Mouse (Mus musculus): ENCODE results near the gene Mpp3.

Gene Mpp3

DNA sequence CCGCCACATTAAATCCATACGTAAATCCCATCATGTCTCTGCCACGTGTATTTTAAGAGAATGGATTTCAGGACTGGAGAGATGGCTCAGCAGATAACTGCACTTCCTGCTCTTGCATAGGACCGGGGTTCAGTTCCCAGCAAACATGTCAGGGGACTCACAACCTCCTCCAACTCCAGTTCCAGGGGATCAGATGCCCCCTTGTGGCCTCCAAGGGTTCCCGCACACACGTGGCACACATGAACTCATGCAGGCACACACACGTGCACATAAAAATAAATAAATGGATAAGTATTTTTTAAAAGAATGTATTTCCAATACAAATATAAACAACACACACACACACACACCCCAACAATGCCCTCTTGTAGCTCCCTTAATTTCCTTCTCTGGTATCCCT, 51.3 kb downstream of the Mpp3 start:
- DNase-seq (ENCODE audit: low read depth, low spot score), result no peak

DNA sequence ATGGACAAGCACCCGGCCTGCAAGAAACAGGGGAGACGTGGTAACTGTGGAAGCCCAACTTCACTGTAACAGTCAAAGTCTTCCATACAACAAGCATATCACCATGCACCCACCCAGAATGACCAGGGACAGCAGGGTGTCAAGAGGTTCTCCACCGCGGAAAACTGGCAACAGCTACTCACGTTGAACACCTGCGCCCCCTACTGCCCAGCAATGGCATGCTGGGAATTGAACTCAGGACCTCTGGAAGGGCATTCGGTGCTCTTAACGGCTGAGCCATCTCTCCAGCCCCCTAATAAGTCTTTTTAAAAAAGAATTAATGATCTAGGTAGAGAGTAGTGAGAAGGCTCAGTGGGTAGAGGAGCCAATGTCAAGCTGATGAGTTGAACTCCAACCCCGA, 53.3 kb downstream of the Mpp3 start:
- DNase-seq (ENCODE audit: low read depth, low spot score), result no peak

DNA sequence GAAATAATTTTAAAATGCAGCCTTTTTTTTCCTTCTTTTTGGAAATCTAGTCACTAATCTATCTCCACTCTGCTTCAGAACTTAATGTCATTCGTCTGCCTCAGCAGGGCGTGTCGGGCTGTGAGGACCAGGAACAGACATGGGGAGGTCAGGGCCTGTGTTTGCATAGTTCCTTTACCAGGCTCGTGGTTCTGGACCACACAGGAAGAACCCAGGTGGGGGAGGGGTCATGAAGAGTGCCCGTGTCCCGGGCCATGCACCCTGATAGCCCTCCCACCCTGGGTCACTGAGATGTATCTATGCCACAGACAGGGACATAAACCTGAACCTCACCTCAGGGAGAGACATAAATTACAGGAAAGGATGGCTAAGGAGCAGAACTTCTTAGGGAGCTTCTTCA, 54.1 kb downstream of the Mpp3 start:
- no peak for DNase-seq (ENCODE audit: low read depth, low spot score)

DNA sequence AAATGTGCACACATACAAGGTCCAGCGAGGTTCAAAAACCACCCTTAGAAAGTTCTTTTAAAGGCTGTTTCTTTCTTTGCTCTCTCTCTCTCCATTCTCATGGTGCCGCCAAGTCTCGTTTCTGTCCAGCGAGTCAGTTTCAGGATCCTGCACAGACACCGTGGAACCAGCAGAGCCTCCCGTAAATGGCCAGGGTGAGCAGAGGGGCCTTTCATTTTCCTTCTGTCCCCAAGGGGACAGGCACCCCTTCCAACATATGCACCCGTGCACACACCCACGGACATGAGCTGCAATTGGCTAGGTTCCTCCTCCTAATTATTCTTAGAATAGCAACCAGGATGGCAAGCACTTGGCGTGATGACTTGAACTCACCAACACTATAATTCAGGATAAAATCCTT, 54.8 kb downstream of the Mpp3 start:
- DNase-seq (ENCODE audit: low read depth, low spot score), result no peak

DNA sequence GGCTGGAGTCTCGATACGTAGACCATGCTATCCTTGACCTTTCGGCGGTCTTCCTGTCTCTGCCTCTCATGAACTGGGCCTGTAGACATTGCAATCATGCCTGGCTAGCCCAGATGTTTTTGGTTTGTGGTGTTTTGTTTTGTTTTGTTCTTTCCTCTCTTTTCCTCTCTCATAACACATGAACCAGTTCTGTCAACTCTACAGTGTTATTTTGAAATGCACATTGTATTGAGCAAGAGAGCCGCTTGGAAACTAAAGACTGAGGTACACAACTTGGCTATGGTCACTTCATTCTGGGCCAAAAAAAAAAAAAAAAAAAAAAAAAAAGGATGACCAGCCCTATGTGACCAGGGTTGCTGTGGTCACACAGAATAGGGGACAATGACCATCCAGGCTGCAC, 55.6 kb downstream of the Mpp3 start:
- no peak for DNase-seq (ENCODE audit: low read depth, low spot score)

DNA sequence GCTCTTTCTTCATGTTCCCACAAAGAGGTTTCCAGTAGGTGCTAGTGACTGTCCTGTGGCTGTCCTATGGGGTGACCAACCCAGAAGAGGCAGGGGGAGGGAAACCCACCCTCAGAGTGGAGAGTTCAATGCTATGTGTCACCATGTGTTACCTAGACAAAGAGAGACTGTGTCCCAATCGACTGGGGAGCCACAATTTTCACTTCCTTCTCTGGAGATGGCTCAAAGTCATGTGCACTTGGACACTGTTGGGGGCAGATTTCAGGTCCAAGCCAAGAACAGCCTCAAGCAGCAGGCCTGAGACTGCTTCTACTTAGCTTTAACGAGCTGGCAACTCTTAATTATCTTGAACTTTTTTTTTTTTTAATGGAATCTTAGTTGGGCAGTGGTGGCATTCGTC, 56.2 kb downstream of the Mpp3 start:
- no peak for DNase-seq (ENCODE audit: low read depth, low spot score)

DNA sequence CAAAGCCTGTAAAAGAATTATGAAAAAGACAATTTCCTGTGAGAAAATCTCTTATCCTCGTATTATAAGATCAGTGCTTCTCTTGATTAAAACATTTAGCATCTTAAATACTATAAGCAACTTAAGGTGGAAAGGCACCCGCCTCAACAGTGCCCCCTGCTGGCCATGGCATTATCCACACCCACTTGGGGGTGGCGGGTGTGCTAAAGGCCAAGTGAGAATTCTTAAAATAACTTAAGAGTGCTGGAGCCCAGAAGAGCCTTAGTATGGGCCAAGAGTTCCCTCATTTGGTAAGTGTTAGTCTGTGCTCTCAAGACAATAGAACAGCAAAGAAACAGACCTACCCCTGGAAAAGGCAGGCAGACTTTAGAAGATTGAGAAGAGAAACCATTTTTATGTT, 56.9 kb downstream of the Mpp3 start:
- DNase-seq (ENCODE audit: low read depth, low spot score), result no peak

DNA sequence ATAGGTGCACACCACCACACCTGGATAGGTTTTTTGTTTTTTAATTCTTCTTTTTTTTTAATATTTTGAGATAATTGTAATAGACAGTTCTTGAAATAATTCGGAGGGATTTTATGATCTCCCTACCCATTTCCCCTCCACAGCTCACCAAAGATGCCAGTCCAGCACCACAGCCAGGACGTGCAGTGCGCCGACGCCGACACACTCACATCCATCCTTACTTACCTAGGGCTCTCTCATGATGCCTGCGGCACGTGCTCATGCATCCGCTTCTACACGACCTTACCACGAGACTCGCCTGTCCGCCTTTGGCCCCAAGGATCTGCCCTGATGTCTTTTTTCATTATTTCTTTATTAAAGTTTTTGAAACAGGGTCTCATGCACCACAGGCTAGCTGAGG, 58.4 kb downstream of the Mpp3 start:
- no peak for DNase-seq (ENCODE audit: low read depth, low spot score)

DNA sequence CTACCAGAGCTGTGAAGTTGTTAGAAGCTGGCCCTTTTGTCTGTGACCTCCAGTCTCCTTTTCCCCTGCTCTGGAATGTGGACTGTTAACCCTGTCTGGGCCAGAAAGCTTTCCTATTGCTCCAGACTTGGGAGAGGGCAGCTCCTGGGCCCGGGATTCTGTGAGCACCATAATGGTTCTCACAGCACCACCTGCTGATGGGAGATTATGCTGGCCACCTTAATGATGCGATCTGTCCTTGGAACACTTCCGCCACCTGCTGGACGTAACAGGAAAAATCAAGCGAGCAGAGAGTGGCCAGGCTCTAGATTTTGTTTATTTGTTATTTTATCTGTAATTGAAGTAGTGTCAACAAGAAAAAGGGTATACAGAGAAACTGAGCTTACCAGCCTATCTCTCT, 59.5 kb downstream of the Mpp3 start:
- DNase-seq (ENCODE audit: low read depth, low spot score), result peak; percentile 93

DNA sequence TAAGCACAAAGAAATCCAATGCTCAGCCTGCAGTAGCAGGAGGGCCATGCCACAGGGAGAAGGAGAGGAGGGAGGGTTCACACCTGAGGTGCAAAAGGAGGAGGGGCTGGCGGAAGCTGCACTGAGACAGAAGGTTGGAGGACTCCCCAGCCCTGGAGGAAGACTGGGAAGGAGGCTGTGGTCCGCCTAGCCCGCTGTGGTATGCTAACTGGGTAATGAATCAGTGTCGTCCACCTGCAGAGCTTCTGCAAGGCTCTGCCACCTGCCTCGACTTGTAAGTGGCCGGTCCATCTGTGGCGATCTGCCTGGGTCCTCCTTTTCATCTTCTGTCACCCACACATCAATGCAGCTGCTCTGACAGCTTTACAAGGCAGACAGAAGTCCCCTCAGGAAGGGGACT, 60.0 kb downstream of the Mpp3 start:
- no peak for DNase-seq (ENCODE audit: low read depth, low spot score)

DNA sequence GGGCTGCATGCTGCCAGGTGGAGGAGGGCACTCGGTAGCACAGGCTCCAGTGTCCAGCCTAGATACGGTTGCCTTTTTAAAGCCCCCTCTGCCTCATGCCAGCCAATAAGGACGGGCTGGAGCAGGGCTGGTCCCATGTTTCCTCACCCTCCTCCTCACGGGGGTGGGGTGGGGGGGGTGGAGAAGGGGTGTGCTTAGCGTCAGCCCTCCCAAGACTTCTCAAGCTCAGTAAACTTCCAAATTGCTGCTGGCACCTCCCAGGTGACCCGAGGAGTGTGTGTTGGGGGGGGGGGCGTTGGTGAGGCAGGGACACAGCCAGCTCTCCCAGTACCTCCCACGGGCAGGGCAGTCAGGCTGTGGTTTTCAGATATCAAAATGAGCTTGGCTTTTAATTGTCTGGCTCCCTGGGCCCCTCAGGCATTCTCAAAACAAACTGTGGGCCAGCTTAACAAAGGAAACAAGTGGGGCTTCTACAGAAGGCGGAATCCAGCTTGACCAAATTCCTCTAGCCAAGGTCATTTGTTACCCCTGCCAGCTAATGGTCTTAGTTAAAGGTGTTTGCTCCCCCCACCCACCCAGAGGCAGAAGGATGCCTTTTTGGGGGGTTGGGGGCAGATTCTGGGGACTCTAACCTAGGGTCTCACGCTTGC, 61.2 kb downstream of the Mpp3 start, which contains the start of gene Sost:
TSS of gene Sost (minus strand) at position 51 of the 650 bp plus-strand sequence.
- DNase-seq (ENCODE audit: low read depth, low spot score), result no peak

DNA sequence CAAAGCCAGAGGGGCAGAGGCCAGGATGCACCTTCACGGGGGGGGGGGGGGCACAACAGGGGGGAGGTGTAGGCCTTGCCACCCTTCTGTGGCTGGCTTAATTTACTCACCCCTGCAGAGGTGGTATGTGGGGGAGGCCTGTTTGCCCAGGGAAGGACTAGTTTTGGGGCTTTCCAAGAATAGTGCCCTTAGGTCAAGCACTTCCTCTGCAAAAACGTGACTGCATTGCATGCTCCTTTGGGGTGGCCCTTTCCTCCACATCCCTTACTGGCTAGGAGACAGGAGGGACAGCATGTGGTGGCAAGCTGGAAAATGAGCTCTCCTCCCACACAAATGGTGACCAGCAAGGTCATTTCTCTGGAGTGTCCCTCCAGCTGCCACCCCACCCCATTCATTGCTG, 62.7 kb downstream of the Mpp3 start:
- no peak for DNase-seq (ENCODE audit: low read depth, low spot score)

DNA sequence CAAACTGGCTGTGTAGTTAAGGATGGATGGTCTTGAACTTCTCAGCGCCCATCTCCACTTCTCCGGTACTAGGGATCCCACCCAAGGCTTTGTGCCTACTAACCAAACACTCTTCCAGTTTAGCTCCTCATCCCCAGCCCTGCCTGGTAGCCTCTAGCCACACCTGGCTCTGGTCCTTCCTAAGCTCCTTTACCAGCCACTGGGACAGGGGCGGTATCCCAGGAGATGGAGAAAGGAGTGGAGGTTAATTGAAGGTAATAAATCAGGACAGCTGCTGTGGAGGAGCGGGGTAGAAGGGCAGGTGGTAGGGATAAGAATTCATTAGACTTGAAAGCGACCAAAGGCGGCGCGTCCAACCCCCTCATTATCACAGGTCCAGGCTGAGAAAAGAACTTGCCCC, 63.6 kb downstream of the Mpp3 start:
- no peak for DNase-seq (ENCODE audit: low read depth, low spot score)

DNA sequence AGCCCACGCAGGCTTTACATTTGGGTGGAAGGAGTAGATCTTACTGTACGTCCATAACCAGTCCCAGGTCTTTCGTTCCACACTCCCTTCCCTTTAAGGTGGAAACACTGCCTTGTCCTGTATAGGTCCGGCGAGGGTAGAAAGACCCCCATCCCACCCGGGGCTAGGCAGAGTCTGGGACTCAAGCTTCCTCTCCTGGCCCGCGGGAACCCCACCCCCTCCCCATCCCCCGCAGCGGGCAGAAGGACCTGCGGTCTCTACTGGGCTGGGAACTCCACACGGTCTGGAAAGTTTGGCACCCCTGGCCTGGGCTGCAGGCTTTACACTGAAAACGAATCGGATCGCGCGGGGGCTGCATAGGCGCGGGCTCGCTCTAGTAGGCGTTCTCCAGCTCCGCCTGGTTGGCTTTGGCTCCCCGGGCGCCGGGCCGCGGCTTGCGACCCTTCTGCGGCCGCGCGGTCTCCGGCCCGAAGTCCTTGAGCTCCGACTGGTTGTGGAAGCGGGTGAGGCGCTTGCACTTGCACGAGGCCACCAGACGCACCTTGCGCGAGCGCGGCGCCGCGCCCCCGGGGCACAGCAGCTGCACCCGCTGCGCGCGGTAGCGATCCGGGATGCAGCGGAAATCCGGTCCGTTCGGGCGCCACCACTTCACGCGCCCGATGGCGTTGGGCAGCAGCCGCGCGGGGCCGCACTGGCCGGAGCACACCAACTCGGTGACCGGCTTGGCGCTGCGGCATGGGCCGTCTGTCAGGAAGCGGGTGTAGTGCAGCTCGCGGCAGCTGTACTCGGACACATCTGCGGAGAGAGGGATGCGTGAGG, 64.6 kb downstream of the Mpp3 start:
- no peak for DNase-seq (ENCODE audit: low read depth, low spot score)

DNA sequence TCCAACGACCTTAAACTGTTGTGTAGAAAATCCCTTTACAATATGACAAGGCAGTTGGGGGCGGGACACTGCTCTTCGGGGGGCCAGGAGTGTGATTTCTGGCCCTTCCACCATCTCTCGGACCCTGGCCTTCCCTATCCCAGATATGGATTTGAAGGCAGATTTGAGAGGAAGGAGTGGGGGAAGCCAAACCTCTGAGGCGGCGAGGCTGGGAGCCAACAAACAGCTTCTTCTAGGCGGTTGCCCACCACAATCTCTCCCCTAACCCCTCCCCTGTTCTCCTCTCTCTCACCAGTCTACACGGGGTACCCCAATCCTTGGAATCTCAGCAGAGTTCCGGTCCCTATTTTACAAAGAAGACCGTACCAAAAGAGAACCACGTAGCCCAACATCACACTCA, 65.2 kb downstream of the Mpp3 start:
- no peak for DNase-seq (ENCODE audit: low read depth, low spot score)

DNA sequence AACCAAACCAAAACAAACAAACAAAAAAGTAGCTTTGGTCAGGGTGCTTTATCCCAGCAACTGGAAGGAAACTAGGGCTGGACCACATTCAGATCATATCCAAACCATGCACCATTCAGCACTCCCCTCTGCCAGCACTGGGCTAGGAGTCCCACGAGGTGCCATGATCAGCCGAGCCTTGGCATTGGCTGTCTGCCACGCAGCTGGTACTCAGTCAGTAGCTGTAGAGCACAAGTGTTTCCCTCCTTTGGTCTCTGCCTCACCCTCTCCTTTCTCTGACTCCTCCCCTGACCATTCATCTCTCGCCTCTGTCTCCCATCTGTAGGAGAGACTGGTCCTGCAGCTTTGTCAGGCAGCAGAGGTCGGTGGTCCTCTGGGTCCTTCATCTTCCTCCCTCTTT, 70.8 kb downstream of the Mpp3 start:
- no peak for DNase-seq (ENCODE audit: low read depth, low spot score)

DNA sequence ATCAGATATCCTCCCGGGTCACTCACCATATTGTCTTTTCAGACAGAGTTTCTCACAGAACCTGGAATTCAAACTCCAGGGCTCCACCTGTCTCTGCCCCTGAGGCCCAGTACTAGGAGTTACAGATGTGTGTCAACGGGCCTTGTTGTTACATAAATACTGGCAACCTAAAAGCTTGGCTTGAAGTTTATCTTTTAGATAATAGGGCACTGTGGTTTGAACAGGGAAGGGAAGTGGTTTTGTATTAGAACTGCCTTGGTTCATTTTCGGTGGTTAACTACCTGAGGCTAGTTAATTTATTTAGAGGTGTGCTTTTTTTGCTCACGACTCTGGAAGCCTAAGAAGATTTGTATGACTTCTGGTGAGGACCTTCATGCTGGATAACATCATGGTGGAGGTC, 74.8 kb downstream of the Mpp3 start:
- no peak for DNase-seq (ENCODE audit: low read depth, low spot score)

DNA sequence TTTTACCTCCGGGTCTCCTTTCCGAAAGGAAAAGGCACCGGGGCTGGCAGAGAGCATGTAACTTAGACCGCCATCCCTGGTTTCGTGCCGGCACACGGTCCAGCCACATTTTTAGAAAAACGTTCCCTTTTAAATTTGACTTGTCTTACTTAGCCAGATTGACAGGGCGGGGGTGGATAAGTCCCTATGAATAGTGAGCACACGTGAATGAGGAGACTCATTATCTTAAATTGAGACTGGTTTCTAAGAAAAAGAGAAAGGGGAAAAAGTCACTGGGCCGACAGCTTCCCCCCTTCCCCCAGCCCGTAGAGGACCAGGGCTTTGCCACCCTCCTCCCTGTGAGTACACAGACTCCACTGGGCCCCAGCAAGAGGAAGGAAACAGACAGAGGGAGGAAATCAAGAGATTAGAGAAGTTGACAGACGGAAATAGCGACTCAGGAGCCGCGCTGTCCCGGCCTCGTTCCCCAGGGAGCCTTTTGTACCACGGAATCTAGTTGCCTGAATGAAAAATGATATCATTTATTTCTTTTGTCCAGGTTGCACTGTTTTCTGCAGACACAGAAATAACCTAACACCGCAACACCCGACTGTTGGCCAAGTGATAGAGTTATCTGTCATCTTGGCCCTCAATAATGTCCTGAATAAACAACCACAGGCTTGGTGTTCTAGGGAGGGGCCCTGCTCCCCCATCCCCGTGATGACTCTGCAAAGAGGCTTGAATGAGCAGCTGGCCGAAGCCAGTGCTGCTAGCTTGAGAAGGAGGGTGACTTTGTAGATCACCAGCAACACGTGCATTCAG, 75.5 kb downstream of the Mpp3 start:
- no peak for DNase-seq (ENCODE audit: low read depth, low spot score)

DNA sequence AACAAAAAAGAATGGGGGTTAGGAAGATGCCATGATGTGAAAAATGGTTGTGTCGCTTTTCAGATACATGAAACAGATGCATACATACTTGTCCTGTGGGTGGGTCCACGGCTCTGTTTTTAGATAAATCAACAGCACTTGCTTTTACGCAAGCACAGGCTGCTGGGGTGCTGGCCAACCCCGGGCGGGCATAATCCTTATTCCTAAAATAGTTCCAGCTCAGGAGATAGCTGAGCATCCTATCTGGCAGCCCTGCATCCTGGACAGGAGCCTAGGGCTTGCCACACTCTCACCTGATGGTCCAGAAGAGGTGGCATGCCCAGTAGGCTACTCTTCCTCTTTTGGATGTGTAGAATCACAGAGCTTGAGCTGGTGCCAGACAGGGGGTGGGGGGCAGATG, 78.2 kb downstream of the Mpp3 start:
- DNase-seq (ENCODE audit: low read depth, low spot score), result no peak

Data from forelimb bud, embryonic 11.5 days (tissue).